Mouse (Mus musculus): Measurements from ENCODE around the gene Lst1. TPM values are rescaled to one million over a fixed set of nuclear protein-coding genes. Genes with fewer than 3 reads are reported as not detected.

The Lst1 gene
- total and polyA plus RNA-seq, 3 experiments: 2.9 to 8.5 (median 8.4) TPM

DNA sequence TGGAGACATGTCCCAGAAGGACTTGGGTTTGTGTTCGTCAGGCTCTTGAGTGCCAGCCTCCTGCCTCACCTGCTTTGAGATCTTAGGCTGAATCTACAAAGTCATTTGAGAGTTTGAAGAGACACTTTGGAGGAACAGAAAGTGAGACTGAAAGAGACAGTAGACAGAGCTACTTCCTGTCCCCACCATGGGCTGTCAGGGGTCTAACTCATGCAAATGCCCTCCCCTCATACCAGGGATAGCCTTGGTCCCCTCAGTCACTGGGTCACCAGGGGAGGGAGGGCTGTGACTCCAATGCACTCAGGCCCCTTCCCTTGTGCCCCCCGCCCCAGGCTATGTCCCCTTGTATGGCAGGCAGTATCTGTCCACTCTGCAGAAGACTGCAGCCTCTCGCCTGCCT, 14.9 kb downstream of the Lst1 start (continued):
- no peak for TF ChIP-seq MAX (IDR thresholded peaks at IDR 0.05; ENCODE audit: low read length)
- peak; percentile 89 for TF ChIP-seq IRF4 (IDR thresholded peaks at IDR 0.05; ENCODE audit: low read depth, low read length)
- no peak for TF ChIP-seq CHD2 (IDR thresholded peaks at IDR 0.05; ENCODE audit: low read length)
- TF ChIP-seq ZKSCAN1 (IDR thresholded peaks at IDR 0.05; ENCODE audit: borderline replicate concordance, low read depth, low read length): no peak
- peak; percentile 34; the same call in 1 of the 2 replicates for TF ChIP-seq MEF2A (IDR thresholded peaks at IDR 0.05; ENCODE audit: borderline replicate concordance, low read depth, low read length)
- no peak for TF ChIP-seq ZNF384 (IDR thresholded peaks at IDR 0.05; ENCODE audit: low read depth, low read length)
- no peak for TF ChIP-seq CTCF (conservative IDR thresholded peaks at IDR 0.05 in 1 of 2, IDR thresholded peaks at IDR 0.05 in 1 of 2; ENCODE audit: low read depth in 2 of 2, low read length in 2 of 2)
- no peak for TF ChIP-seq SMC3 (IDR thresholded peaks at IDR 0.05; ENCODE audit: low read depth, low read length)
- no peak for TF ChIP-seq HCFC1 (IDR thresholded peaks at IDR 0.05; ENCODE audit: low read depth, low read length)
- no peak for TF ChIP-seq JUND (conservative IDR thresholded peaks at IDR 0.05; ENCODE audit: low read depth, low read length)
- TF ChIP-seq UBTF (IDR thresholded peaks at IDR 0.05; ENCODE audit: low read depth, low read length): no peak
- no peak for TF ChIP-seq PAX5 (IDR thresholded peaks at IDR 0.05; ENCODE audit: low read length)
- no peak for TF ChIP-seq USF2 (conservative IDR thresholded peaks at IDR 0.05; ENCODE audit: low read depth, low read length)
- no peak for TF ChIP-seq NRF1 (IDR thresholded peaks at IDR 0.05; ENCODE audit: low read depth, low read length)
- no peak for TF ChIP-seq CHD1 (IDR thresholded peaks at IDR 0.05; ENCODE audit: low read depth, low read length)

DNA sequence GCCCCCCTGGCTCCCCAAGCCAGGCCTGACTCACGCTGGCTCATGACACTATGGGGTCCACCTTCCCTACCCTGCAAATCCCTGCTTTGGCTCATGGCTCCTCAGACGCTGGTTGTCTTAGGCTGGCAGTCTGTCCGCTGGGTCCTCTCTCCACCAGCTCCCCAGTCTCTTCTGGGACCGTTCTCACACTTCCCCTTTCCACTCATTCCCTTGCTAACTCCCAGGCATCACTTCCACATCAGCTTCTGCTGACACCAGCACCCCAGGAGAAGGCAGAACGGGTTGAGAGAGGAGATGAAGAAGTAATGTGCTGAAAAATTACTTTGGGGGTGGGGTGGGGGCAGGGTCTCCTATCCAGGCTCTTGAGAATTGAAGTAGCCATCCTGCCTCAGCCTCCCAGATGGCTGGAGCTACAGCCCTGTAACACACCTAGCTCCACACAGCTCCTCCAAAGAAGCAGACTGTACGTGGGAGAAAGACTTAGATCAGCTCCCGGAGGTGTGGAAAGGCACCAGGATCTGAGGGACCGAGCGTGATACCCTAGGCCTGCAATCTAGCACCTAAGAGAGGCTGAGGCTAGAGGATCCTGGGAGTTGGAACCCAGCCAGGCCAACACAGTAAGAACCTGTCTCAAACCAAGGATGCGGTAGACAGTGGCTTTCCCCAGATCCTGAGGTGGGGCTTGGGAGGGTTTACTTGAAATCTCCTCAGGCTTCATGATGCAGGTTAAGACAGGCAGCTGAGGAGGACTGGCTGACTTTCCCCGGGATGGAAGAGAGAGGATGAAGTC, 15.6 kb downstream of the Lst1 start:
- H3K4me2 ChIP-seq (ENCODE audit: insufficient read depth, low read depth, poor library complexity, severe bottlenecking): peak overlapping the region; percentile 48
- H3K9me3 ChIP-seq (replicated peaks; ENCODE audit: low read length): no peaks in the 10 kb centered on the region
- H3K4me1 ChIP-seq (ENCODE audit: control insufficient read depth in 1 of 2, insufficient read depth in 2 of 2): peaks cover 14 to 52% of the 10 kb centered on the region in 2 experiments
- H3K4me3 ChIP-seq (replicated peaks in 1 of 3; ENCODE audit: low read depth in 2 of 3, low read length in 2 of 3, poor library complexity in 1 of 3): peak overlapping the region in 1 of 3 experiments; percentile 28
- no peak for DNase-seq (ENCODE audit: extremely low read depth)
- H3K27ac ChIP-seq (ENCODE audit: insufficient read depth, low read depth): peak overlapping the region; percentile 98
- H3K27me3 ChIP-seq (replicated peaks): no peaks in the 10 kb centered on the region
- in situ Hi-C loops (cut with MboI; ENCODE audit: low pct_ligation_motif_present, low pct_unique_long_range_greater_than_20kb, low sequenced_read_pairs): loop anchor here (5.0 kb wide), 1 partner anchor 60 kb away; the partner anchor contains the start of gene Atp6v1g2
- peak overlapping the region; percentile 46 for H3K9ac ChIP-seq (ENCODE audit: insufficient read depth, low read depth)
- dilution Hi-C loops (cut with MboI; ENCODE audit: extremely low pct_ligation_motif_present, extremely low pct_unique_long_range_greater_than_20kb, low sequenced_read_pairs): no loop called here
- peaks cover 0 to 3% of the 10 kb centered on the region in 2 experiments for H3K36me3 ChIP-seq (replicated peaks in 1 of 2; ENCODE audit: control insufficient read depth in 1 of 2, insufficient read depth in 1 of 2, low read length in 1 of 2)
- no peaks in the 10 kb centered on the region for H3K79me2 ChIP-seq (replicated peaks; ENCODE audit: control insufficient read depth, extremely low read depth, insufficient read depth, poor library complexity, severe bottlenecking)
- TF ChIP-seq MAFK (IDR thresholded peaks at IDR 0.05; ENCODE audit: insufficient replicate concordance, low read length) (no peak), IRF4 (IDR thresholded peaks at IDR 0.05; ENCODE audit: low read depth, low read length) (peak; percentile 36; the same call in 1 of the 2 replicates), PAX5 (IDR thresholded peaks at IDR 0.05; ENCODE audit: low read length) (no peak), TCF12 (IDR thresholded peaks at IDR 0.05; ENCODE audit: low read depth, low read length) (peak; percentile 6; the same call in 1 of the 2 replicates), MYC (IDR thresholded peaks at IDR 0.05; ENCODE audit: low read depth, low read length) (no peak), POLR2A (IDR thresholded peaks at IDR 0.05; ENCODE audit: low read depth, low read length) (no peak; the same call in 1 of the 2 replicates), SMC3 (IDR thresholded peaks at IDR 0.05; ENCODE audit: low read depth, low read length) (no peak), NRF1 (IDR thresholded peaks at IDR 0.05; ENCODE audit: low read depth, low read length) (no peak), GABPA (IDR thresholded peaks at IDR 0.05; ENCODE audit: insufficient replicate concordance, low read depth, low read length) (no peak), UBTF (IDR thresholded peaks at IDR 0.05; ENCODE audit: low read depth, low read length) (0 out of 2 replicates have a peak, but pooled peaks have one; percentile 51), JUN (IDR thresholded peaks at IDR 0.05; ENCODE audit: insufficient read depth, low read depth, low read length) (no peak), ZC3H11A (IDR thresholded peaks at IDR 0.05; ENCODE audit: low read depth, low read length) (no peak), ELF1 (IDR thresholded peaks at IDR 0.05; ENCODE audit: low read depth, low read length) (no peak), USF1 (IDR thresholded peaks at IDR 0.05; ENCODE audit: low read depth, low read length) (no peak), MAX (IDR thresholded peaks at IDR 0.05; ENCODE audit: low read length) (no peak), CTCF (conservative IDR thresholded peaks at IDR 0.05 in 1 of 2, IDR thresholded peaks at IDR 0.05 in 1 of 2; ENCODE audit: low read depth in 2 of 2, low read length in 2 of 2) (no peak), E2F4 (IDR thresholded peaks at IDR 0.05; ENCODE audit: insufficient replicate concordance, low read depth, low read length) (no peak), BHLHE40 (IDR thresholded peaks at IDR 0.05; ENCODE audit: low read depth, low read length) (0 out of 2 replicates have a peak, but pooled peaks have one; percentile 1), CHD1 (IDR thresholded peaks at IDR 0.05; ENCODE audit: low read depth, low read length) (peak; percentile 73; the same call in 1 of the 2 replicates), ZNF384 (IDR thresholded peaks at IDR 0.05; ENCODE audit: low read depth, low read length) (no peak), RCOR1 (conservative IDR thresholded peaks at IDR 0.05; ENCODE audit: low read depth, low read length) (no peak), TBP (conservative IDR thresholded peaks at IDR 0.05; ENCODE audit: low read depth, low read length) (no peak), MAZ (IDR thresholded peaks at IDR 0.05; ENCODE audit: low read depth, low read length) (no peak), ETS1 (conservative IDR thresholded peaks at IDR 0.05; ENCODE audit: low read depth, low read length) (no peak), USF2 (conservative IDR thresholded peaks at IDR 0.05; ENCODE audit: low read depth, low read length) (no peak), SIN3A (IDR thresholded peaks at IDR 0.05; ENCODE audit: low read length) (peak; percentile 15; the same call in 1 of the 2 replicates), MXI1 (IDR thresholded peaks at IDR 0.05; ENCODE audit: low read depth, low read length) (0 out of 2 replicates have a peak, but pooled peaks have one; percentile 43), EP300 (IDR thresholded peaks at IDR 0.05; ENCODE audit: low read length) (peak; percentile 51; the same call in 1 of the 2 replicates), JUND (conservative IDR thresholded peaks at IDR 0.05; ENCODE audit: low read depth, low read length) (no peak)

Measured in CH12.LX (cell line).